Mouse (Mus musculus) urinary bladder, adult 18-20 months (tissue): ENCODE measurements around the gene 1700007K13Rik.

Experiments used
- DNase-seq, 2 experiments: peaks; one replicate each; pipeline ENCODE4 v3.0.0; 2022; ENCODE audit warnings: low spot score in 2 of 2, mixed read lengths in 2 of 2

1700007K13Rik gene

GRCm38 (mm10) chr2:28469461-28469860 is 3.3 kb upstream of the 1700007K13Rik start:
- no peak for DNase-seq

GRCm38 (mm10) chr2:28468486-28469225 is 2.5 kb upstream of the 1700007K13Rik start:
- no peak for DNase-seq

- peak; percentile 62 to 83 for DNase-seq
Observed at GRCm38 (mm10) chr2:28467860-28468485, 1.8 kb upstream of the 1700007K13Rik start, which contains the start of gene Mrps2. TSS of gene Mrps2 (plus strand) at chr2:28468066.

GRCm38 (mm10) chr2:28464919-28465318 is 1.2 kb downstream of the 1700007K13Rik start:
- no peak for DNase-seq

GRCm38 (mm10) chr2:28463919-28464318 is 2.2 kb downstream of the 1700007K13Rik start:
- DNase-seq, result peak in 1 of 2 experiments; percentile 41

- no peak for DNase-seq
Observed at GRCm38 (mm10) chr2:28456616-28457015, 9.5 kb downstream of the 1700007K13Rik start.

GRCm38 (mm10) chr2:28453539-28453938 is 12.6 kb downstream of the 1700007K13Rik start:
- DNase-seq, result no peak

GRCm38 (mm10) chr2:28451663-28452062 is 14.5 kb downstream of the 1700007K13Rik start:
- no peak for DNase-seq

GRCm38 (mm10) chr2:28447315-28447670 is 18.8 kb downstream of the 1700007K13Rik start:
- no peak for DNase-seq

- peak in 1 of 2 experiments; percentile 37 for DNase-seq
Observed at GRCm38 (mm10) chr2:28446515-28447314, 19.4 kb downstream of the 1700007K13Rik start, which contains the start of gene Ppp1r26. TSS of gene Ppp1r26 (plus strand) at chr2:28446800.

GRCm38 (mm10) chr2:28446181-28446514 is 20.0 kb downstream of the 1700007K13Rik start:
- DNase-seq, result no peak

- no peak for DNase-seq
Observed at GRCm38 (mm10) chr2:28445082-28445481, 21.1 kb downstream of the 1700007K13Rik start.

- DNase-seq, result no peak
Observed at GRCm38 (mm10) chr2:28440842-28441241, 25.3 kb downstream of the 1700007K13Rik start.

GRCm38 (mm10) chr2:28435401-28435800 is 30.7 kb downstream of the 1700007K13Rik start:
- no peak for DNase-seq

GRCm38 (mm10) chr2:28433512-28433911 is 32.6 kb downstream of the 1700007K13Rik start:
- DNase-seq, result no peak

GRCm38 (mm10) chr2:28432811-28433210 is 33.3 kb downstream of the 1700007K13Rik start:
- DNase-seq, result no peak

- no peak for DNase-seq
Observed at GRCm38 (mm10) chr2:28430846-28431245, 35.3 kb downstream of the 1700007K13Rik start.

GRCm38 (mm10) chr2:28427226-28427625 is 38.9 kb downstream of the 1700007K13Rik start:
- DNase-seq, result no peak

GRCm38 (mm10) chr2:28423167-28423566 is 43.0 kb downstream of the 1700007K13Rik start:
- no peak for DNase-seq

- peak; percentile 64 to 83 for DNase-seq
Observed at GRCm38 (mm10) chr2:28419898-28420297, 46.2 kb downstream of the 1700007K13Rik start.

GRCm38 (mm10) chr2:28418034-28418433 is 48.1 kb downstream of the 1700007K13Rik start:
- peak; percentile 79 to 89 for DNase-seq

- DNase-seq, result no peak
Observed at GRCm38 (mm10) chr2:28416511-28416910, 49.6 kb downstream of the 1700007K13Rik start.
